In genomic region chr9:40531027-40531621, GRCm38 (mm10) we compare ENCODE assay signal across 8 mouse cellular contexts. TPM values are rescaled to one million over a fixed set of nuclear protein-coding genes. Genes with fewer than 3 reads are reported as not detected.
A peak's percentile ranks its signal among the peaks of the same experiment; 100 is the strongest.
DNase-seq lines count a peak whose midpoint lies in the region; ATAC-seq and TF ChIP-seq lines count a peak whose summit lies in the region.

Gramd1b (minus strand) TSS chr9:40531383.

- WGBS in embryonic facial prominence, embryonic 12.5 days: 2% methylated on average over 40 of the region's 40 CpGs
- 2% methylated on average over 35 of the region's 40 CpGs for whole genome bisulfite sequencing in heart, embryonic 14.5 days
- 1% methylated on average over 37 of the region's 40 CpGs for WGBS in lung, postnatal 0 days

- no peaks in the 10 kb centered on the region for H3K9me3 ChIP-seq in embryonic facial prominence, embryonic 12.5 days
- H3K9me3 ChIP-seq in heart, embryonic 14.5 days (ENCODE audit: control insufficient read depth, low read length): no peaks in the 10 kb centered on the region
- H3K9me3 ChIP-seq in lung, postnatal 0 days (ENCODE audit: low read length): no peaks in the 10 kb centered on the region

- H3K9ac ChIP-seq in embryonic facial prominence, embryonic 12.5 days: peak within 1 kb of the TSS; percentile 47
- H3K9ac ChIP-seq in heart, embryonic 14.5 days (ENCODE audit: low read length): peak within 1 kb of the TSS; percentile 72
- no peak within 1 kb of the TSS for H3K9ac ChIP-seq in lung, postnatal 0 days (replicated peaks; ENCODE audit: low read depth)

- ATAC-seq in embryonic facial prominence, embryonic 12.5 days (ENCODE audit: insufficient number of reproducible peaks, insufficient read depth, low FRiP score, low TSS enrichment): peak; percentile 69; the same call in 1 of the 2 replicates
- ATAC-seq in heart, embryonic 14.5 days (ENCODE audit: insufficient number of reproducible peaks, insufficient read depth, low FRiP score, low read depth): peak; percentile 62
- no peak for ATAC-seq in lung, postnatal 0 days

- DNase-seq in ES-CJ7 (ENCODE audit: low read depth, low spot score): peak; percentile 22
- DNase-seq in adrenal gland, postnatal 14 days: peak; percentile 43
- DNase-seq in kidney, postnatal 10 days: peak; percentile 21
- DNase-seq in lung, postnatal 0 days (ENCODE audit: low spot score): no peak
- peak; percentile 30 to 44 for DNase-seq in right cerebral cortex, adult 2 months (ENCODE audit: low spot score in 2 of 2)
- DNase-seq in spleen, postnatal 14 days (ENCODE audit: low spot score in 2 of 2): no peak

- no peaks in the 10 kb centered on the region for H3K4me1 ChIP-seq in embryonic facial prominence, embryonic 12.5 days
- peaks cover 5 to 17% of the 10 kb centered on the region in 2 experiments for H3K4me1 ChIP-seq in heart, embryonic 14.5 days (ENCODE audit: control insufficient read depth in 2 of 2, insufficient read depth in 2 of 2, low read length in 2 of 2)
- no peaks in the 10 kb centered on the region for H3K4me1 ChIP-seq in lung, postnatal 0 days (ENCODE audit: insufficient read depth, low read depth, low read length)

- peaks cover 10% of the 10 kb centered on the region for H3K27me3 ChIP-seq in embryonic facial prominence, embryonic 12.5 days
- peaks cover 11% of the 10 kb centered on the region for H3K27me3 ChIP-seq in heart, embryonic 14.5 days (ENCODE audit: control insufficient read depth, insufficient read depth, low read length)
- H3K27me3 ChIP-seq in lung, postnatal 0 days (replicated peaks; ENCODE audit: insufficient read depth, low read length): peaks cover 12% of the 10 kb centered on the region; the same call in 1 of the 2 replicates

- H3K4me2 ChIP-seq in embryonic facial prominence, embryonic 12.5 days (replicated peaks): peak within 1 kb of the TSS; percentile 81
- peak within 1 kb of the TSS; percentile 78 for H3K4me2 ChIP-seq in heart, embryonic 14.5 days (ENCODE audit: low read length)
- peak within 1 kb of the TSS; percentile 58 for H3K4me2 ChIP-seq in lung, postnatal 0 days (replicated peaks; ENCODE audit: low read depth, low read length)

- TF ChIP-seq CTCF in lung, postnatal 0 days (IDR thresholded peaks at IDR 0.05): no peak

- H3K27ac ChIP-seq in embryonic facial prominence, embryonic 12.5 days: no peak within 1 kb of the TSS
- no peak within 1 kb of the TSS for H3K27ac ChIP-seq in heart, embryonic 14.5 days (replicated peaks in 1 of 2; ENCODE audit: control insufficient read depth in 1 of 2, insufficient read depth in 1 of 2, low read depth in 2 of 2, low read length in 2 of 2)
- no peak within 1 kb of the TSS for H3K27ac ChIP-seq in lung, postnatal 0 days (ENCODE audit: low read length)

- peak within 1 kb of the TSS; percentile 46 for H3K4me3 ChIP-seq in embryonic facial prominence, embryonic 12.5 days
- H3K4me3 ChIP-seq in heart, embryonic 14.5 days (ENCODE audit: control insufficient read depth in 1 of 2, insufficient read depth in 1 of 2, low read depth in 1 of 2, low read length in 2 of 2): peak within 1 kb of the TSS; percentile 55 to 68
- H3K4me3 ChIP-seq in lung, postnatal 0 days (ENCODE audit: low read depth, low read length): peak within 1 kb of the TSS; percentile 30

- no peaks in the 10 kb centered on the region for H3K36me3 ChIP-seq in embryonic facial prominence, embryonic 12.5 days
- H3K36me3 ChIP-seq in heart, embryonic 14.5 days (ENCODE audit: control insufficient read depth, insufficient read depth, low read length): no peaks in the 10 kb centered on the region
- no peaks in the 10 kb centered on the region for H3K36me3 ChIP-seq in lung, postnatal 0 days (ENCODE audit: insufficient read depth, low read length)

- no peak for TF ChIP-seq EP300 in lung, postnatal 0 days (IDR thresholded peaks at IDR 0.05)

RNA-seq across cellular contexts. Expression of gene Gramd1b, which starts in this region (rescaled TPM):
- total RNA-seq in adrenal gland, postnatal 14 days (2021): 452 and 489 TPM in 2 replicates
- 5.0 and 6.2 TPM in 2 replicates for polyA plus RNA-seq in embryonic facial prominence, embryonic 12.5 days (2016; fragmentation: Nextera tagmentation; extraction: Ambion mirVana)
- 6.1 and 6.5 TPM in 2 replicates for polyA plus RNA-seq in heart, embryonic 14.5 days (2014; fragmentation: Nextera tagmentation; extraction: Ambion mirVana)
- 2.2 and 3.0 TPM in 2 replicates for polyA plus RNA-seq in lung, postnatal 0 days (2015; fragmentation: Nextera tagmentation; extraction: Ambion mirVana)

Comparison
In these comparisons a context has a peak if more than half of its experiments do, and no peak if none do; other contexts are left out.
1. DNase-seq: peak in ES-CJ7 (single experiment), adrenal gland, postnatal 14 days (single experiment), kidney, postnatal 10 days (single experiment) and right cerebral cortex, adult 2 months (2 of 2); none in lung, postnatal 0 days (single experiment) and spleen, postnatal 14 days (0 of 2).
2. Peak in every context shown above with its lines, with median percentiles within 50 percentile points of each other: H3K4me2 ChIP-seq and H3K4me3 ChIP-seq.